Mouse (Mus musculus) layer of hippocampus, adult 9-10 months (tissue): ENCODE results near the gene Baiap2l1.
A peak's percentile ranks its signal among the peaks of the same experiment; 100 is the strongest.

ENCODE experiments used
- DNase-seq: peaks from one replicate; pipeline ENCODE4 v3.0.0; 2022; ENCODE audit warnings: low spot score

Gene Baiap2l1

DNA sequence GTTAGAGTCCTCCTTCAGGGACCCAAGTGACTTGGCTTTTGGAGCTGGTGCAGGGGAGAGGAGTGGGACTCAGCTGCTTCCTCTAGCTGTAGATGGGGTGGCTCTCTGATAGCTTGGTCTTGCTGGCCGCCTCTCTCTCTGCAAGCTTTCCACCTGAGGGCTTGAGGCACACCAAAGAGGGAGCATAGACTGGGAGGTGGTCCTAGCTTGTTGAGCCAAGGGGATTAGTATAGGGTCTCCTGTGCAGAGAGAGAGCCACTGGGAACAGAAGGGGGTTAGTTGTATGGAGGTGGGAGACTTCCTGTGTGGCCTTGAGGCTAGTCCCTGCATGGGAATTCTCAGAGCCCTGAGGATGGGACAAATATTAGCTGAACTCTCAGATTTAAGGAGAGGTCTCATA lies 101.0 kb downstream of the Baiap2l1 start:
- no peak for DNase-seq

DNA sequence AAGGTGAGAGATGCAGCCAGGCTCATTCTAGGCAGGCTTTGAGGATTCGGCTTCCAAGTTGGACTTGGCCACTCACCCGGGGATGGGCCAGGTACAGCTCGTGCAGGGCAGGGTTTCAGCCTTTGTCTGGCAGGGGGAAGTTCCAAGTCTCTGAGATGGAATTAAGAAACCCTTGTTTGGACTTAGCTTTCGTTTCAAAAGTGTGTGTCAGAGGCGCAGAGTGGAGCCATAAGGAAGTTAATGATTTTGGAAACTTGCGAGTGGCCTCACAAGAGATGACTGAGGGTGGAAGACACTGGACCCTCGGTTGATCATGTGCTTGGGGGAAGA lies 101.4 kb downstream of the Baiap2l1 start:
- no peak for DNase-seq

DNA sequence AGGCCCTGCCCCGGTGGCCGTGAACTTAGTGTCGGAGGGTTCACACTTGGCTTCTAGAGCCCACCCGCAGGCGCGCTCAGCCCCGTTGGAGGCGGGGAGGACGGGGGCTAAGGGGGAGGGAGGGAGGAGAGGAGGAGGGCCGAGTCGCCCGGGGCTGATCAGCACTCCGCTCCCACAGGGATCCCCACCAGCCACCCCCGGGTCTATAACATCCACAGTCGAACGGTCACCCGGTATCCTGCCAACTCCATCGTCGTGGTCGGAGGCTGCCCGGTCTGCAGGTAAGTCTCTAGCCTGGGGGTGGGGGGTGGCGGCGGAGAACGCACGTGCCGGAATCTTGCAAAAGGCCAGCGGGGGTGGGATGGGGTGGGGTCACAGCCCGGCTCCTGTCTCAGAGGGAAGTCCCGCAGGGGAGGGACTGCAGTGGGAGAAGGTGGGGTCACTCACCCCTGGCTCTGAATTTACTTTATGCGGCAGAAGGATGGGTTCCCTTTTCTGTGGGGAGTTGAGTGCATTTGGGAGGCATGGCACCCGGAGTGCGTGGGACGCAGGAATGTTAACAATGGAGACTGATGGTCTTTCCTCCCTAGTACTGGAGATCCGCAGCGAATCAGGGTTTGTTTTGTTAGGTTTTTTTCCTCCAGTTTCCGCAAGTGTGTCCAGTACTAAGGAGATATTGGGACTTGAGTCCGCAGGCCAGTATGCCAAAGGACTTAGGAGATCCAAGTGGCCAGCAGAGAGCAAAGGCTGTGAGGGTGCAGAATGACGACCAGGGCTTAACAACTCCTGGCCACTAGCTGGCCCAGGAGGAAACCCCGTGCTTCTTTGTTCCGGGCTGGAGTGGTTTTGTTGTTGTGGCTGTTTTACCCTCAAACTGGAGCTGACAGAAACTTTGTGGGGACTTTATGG lies 102.0 kb downstream of the Baiap2l1 start:
- no peak for DNase-seq

GRCm38 (mm10) chr5:144254811-144255631 lies 102.9 kb downstream of the Baiap2l1 start:
- DNase-seq: peak; percentile 45

- DNase-seq: no peak
These were observed 103.6 kb downstream of the Baiap2l1 start for GRCm38 (mm10) chr5:144254122-144254810.

GRCm38 (mm10) chr5:144253212-144253611 lies 104.7 kb downstream of the Baiap2l1 start:
- no peak for DNase-seq

GRCm38 (mm10) chr5:144251876-144252577 lies 105.9 kb downstream of the Baiap2l1 start:
- no peak for DNase-seq

- DNase-seq: no peak
These were observed 108.0 kb downstream of the Baiap2l1 start for GRCm38 (mm10) chr5:144249871-144250270.

DNA sequence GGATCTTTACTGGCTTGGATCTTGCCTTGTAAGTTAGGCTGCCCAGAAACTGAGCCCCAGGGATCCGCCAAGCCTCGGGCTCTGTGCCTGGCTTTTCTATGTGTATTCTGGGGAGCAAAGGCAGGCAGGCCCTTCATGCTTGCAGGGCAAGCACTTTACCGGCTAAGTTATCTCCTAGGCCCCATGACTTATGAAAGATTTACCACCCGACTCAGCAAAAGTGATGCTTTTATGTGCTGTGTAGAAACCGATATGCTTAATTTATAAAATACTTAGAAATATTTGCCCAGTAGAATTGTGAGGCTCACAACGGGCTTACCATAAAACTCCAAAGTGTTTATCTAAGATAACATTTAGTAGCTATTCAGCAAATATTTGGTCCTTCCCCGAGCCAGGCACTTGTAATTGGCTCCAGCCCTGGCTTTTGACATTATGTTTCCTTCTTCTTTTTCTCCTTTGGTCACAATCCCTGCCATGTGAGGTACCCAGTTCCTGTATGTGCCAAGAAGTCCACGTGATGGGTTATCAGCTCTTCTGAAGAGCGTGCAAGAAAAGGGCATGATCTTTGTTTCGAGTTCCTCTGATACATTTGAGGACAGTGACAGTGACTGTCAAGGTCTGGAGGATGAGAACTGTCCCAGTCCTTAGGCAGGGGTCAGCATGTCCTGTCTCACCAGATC lies 109.9 kb downstream of the Baiap2l1 start:
- peak; percentile 38 for DNase-seq

DNA sequence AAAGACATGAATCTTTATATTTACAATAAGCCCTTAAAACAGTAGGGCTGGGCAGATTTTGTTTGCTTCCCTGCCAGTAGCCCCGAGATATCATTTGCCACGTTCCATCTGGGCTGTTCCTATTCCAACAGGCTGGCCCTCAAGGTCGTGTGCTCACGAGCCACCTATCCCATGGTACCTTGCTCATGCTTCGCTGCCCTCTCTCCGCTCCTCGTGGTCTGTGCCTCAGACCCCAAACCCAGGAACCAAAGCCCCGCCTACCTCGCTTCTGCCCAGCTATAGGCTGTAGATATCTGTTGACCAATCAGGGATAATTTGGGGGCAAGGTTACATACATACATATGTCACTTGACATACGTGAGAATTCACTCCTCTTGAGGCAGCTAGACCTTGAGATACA lies 110.6 kb downstream of the Baiap2l1 start:
- no peak for DNase-seq

- DNase-seq: no peak
These were observed 111.2 kb downstream of the Baiap2l1 start for GRCm38 (mm10) chr5:144246669-144247068.

DNA sequence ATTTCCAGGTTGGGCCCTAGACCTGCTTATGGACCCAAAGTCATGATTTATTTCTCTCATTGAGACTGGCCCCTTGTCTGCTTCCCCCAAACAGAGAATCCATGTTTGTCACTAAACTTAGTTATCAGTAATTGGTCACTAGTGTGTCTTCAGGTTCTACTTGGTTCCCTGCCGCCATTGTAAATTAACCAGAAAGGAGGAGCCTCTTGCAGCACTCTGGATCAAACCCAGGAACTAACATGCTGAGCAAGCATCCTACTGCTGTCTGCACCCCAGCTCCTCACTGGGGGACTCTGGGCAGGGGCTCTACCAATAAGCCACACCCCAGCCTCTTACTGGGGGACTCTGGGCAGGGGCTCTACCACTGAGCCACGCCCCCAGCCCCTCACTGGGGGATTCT lies 112.3 kb downstream of the Baiap2l1 start:
- no peak for DNase-seq

DNA sequence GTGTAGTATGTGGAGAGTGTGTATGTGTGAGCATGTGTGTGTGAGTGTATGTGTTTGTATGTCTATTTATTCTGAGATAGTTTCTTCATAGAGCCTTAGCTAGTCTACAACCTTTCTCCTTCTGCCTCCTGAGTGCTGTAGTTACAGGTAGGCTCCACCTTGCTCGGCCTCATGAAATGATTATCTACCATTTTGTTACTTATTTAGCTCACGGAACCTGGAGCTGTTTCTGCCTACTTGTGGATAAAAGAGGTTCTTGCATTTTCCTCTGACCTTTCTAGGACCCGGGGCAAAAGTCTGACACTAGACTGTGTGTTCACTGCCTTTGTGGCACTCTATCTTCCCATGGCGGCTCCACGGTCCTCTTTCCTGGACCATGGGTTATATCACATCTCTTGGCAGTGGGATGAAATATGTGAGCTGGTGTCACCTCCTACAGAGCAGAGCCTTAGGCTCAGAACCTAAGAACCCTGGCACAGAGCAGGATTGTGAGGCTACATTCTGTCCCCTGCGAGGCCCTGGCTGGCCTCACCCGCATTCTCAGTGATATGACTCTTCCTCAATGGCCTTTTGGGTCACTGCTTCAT lies 113.9 kb downstream of the Baiap2l1 start, which contains the start of gene Bri3:
Gene Bri3, plus strand, starts transcription at position 537 of the 587 bp plus-strand sequence.
- no peak for DNase-seq

- DNase-seq: no peak
These were observed 118.9 kb downstream of the Baiap2l1 start for GRCm38 (mm10) chr5:144238969-144239368.

DNA sequence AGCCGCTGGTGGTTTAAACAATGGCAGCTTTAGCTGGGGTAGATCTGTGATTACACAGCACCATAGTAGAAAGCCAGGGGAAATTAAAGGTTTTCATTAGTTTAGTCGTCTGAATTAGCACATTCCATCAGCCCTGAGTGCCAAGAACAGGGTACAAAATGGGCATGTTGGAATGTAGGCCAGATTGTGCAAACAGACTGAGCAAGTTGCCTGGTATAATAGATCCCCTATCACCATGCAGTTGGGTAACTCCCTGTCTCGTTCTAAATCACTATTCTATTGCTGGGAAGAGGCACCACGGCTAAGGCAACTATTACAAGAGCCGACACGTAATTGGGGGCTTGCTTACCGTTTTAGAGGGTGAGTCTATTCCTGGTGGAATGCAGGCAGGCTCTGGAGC lies 123.2 kb downstream of the Baiap2l1 start:
- DNase-seq: peak; percentile 51

GRCm38 (mm10) chr5:144234222-144234621 lies 123.7 kb downstream of the Baiap2l1 start:
- DNase-seq: no peak

- DNase-seq: no peak
These were observed 125.4 kb downstream of the Baiap2l1 start for GRCm38 (mm10) chr5:144232531-144232930.

DNA sequence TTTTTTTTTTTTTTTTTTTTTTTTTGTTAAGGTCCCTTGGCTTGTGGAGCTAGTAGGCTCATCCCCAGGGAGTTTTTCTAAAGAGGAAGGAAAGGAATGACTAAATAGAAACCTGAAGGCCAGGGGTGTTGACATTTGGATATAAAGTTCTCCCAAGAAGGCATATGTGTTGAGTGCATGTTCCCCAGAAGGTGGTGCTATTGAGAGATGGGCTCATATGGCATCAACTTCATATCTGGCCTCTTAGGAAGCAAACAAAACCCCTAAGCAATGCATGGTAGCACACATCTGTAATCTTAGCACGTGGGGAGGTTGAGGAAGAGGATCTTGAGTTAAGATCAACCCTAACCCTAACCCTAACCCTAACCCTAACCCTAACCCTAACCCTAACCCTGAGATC lies 126.5 kb downstream of the Baiap2l1 start:
- no peak for DNase-seq

DNA sequence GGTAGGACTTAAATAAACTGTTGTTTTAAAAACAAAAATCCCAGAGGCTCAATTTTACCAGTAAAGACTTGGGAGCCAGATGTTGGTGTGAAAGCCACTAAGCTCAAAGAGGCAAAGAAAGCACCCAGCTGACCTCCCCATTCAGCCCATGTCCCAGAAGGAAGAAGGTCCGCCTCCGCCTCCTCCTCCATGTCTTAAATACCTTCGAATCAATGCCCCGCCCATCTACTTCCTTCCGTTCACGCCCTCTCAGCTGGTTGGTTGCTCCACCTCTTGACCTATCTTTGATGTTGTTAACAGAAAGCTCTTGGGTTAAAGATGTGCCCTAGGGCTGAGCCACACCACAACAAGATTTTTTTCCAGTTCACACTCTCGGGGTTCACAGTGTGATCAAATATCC lies 127.7 kb downstream of the Baiap2l1 start:
- no peak for DNase-seq

- DNase-seq: no peak
These were observed 131.7 kb downstream of the Baiap2l1 start for GRCm38 (mm10) chr5:144226220-144226619.
